ENCODE assay signal across 11 mouse cellular contexts in the genomic region with DNA sequence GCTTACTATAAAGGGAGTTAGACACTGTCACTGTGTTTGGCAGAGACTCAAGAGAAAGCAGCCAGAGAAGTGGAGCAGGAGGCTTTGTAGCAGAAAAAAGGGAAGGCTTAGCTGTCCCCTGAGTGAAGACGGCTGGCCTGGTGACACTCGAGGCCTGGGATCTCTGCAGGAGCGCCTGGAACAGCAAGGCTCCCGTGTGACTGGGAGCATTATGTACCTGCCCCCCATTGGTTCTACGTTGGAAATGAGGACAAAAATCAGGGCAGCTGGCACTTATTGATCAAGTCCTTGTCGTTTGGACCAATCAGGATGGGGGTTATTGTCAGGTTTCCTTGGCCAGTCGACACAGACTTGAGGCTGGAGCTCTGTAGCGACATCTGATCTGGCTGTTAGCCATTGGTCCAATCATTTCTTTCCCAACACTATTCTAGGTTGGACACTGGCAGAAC.
DNase-seq lines count a peak whose midpoint lies in the region; ATAC-seq lines count a peak whose summit lies in the region.
"Had no signal": no experiment of that assay in that cellular context is flagged by ENCODE, and none has a peak within 500 bp of the region (broad histone marks: within the 10 kb centered on the region; RNA-seq: fewer than 3 reads in every experiment).

No protein-coding gene starts in this region.

- H3K9me3 ChIP-seq in lung, embryonic 16.5 days (ENCODE audit: control insufficient read depth, low read length): no peaks in the 10 kb centered on the region
- H3K9me3 ChIP-seq in limb, embryonic 10.5 days (replicated peaks): no peaks in the 10 kb centered on the region
- H3K9me3 ChIP-seq: limb, embryonic 12.5 days; neural tube, embryonic 12.5 days had no signal

- ATAC-seq in lung, embryonic 16.5 days (ENCODE audit: low read depth): peak; percentile 89
- ATAC-seq: Patski had no signal

- WGBS in lung, embryonic 16.5 days: 41% methylated on average over 8 of the region's 8 CpGs
- 74% methylated on average over 8 of the region's 8 CpGs for WGBS in limb, embryonic 10.5 days

- peaks cover 8% of the 10 kb centered on the region; the same call in 1 of the 2 replicates for H3K4me1 ChIP-seq in lung, embryonic 16.5 days (replicated peaks; ENCODE audit: control insufficient read depth, insufficient read depth, low read length)
- no peaks in the 10 kb centered on the region for H3K4me1 ChIP-seq in limb, embryonic 10.5 days
- H3K4me1 ChIP-seq: limb, embryonic 12.5 days; neural tube, embryonic 12.5 days had no signal

- H3K36me3 ChIP-seq in lung, embryonic 16.5 days (ENCODE audit: control insufficient read depth, insufficient read depth, low read length): no peaks in the 10 kb centered on the region
- no peaks in the 10 kb centered on the region for H3K36me3 ChIP-seq in limb, embryonic 10.5 days
- H3K36me3 ChIP-seq: limb, embryonic 12.5 days; neural tube, embryonic 12.5 days had no signal

- no peak overlapping the region for H3K9ac ChIP-seq in lung, embryonic 16.5 days (ENCODE audit: low read length)
- H3K9ac ChIP-seq: hindbrain, embryonic 14.5 days; limb, embryonic 12.5 days; neural tube, embryonic 12.5 days had no signal

- no peak overlapping the region for H3K4me3 ChIP-seq in lung, embryonic 16.5 days (ENCODE audit: low read length)
- no peak overlapping the region for H3K4me3 ChIP-seq in limb, embryonic 10.5 days
- H3K4me3 ChIP-seq: limb, embryonic 12.5 days; neural tube, embryonic 12.5 days had no signal

- H3K27me3 ChIP-seq in lung, embryonic 16.5 days (ENCODE audit: control insufficient read depth, insufficient read depth, low read depth, low read length): no peaks in the 10 kb centered on the region
- no peaks in the 10 kb centered on the region for H3K27me3 ChIP-seq in limb, embryonic 10.5 days (ENCODE audit: low read depth, poor library complexity, severe bottlenecking)
- H3K27me3 ChIP-seq: limb, embryonic 12.5 days; neural tube, embryonic 12.5 days had no signal

- H3K4me2 ChIP-seq in lung, embryonic 16.5 days (ENCODE audit: low read depth, low read length): no peak overlapping the region
- H3K4me2 ChIP-seq: hindbrain, embryonic 14.5 days; limb, embryonic 12.5 days; neural tube, embryonic 12.5 days had no signal

- peak; percentile 19 for DNase-seq in layer of hippocampus, adult 11-12 months (ENCODE audit: low spot score)
- no peak for DNase-seq in layer of hippocampus, postnatal 36 days
- DNase-seq in cerebellum, adult 11-12 months: peak; percentile 70
- peak; percentile 12 to 26 for DNase-seq in cerebellum, postnatal 14 days
- DNase-seq in limb, embryonic 10.5 days (ENCODE audit: low spot score): no peak
- no peak for DNase-seq in spleen, postnatal 10 days (ENCODE audit: low spot score in 2 of 2)

- peak overlapping the region; percentile 32; the same call in 1 of the 2 replicates for H3K27ac ChIP-seq in lung, embryonic 16.5 days (ENCODE audit: low read length)
- H3K27ac ChIP-seq in limb, embryonic 10.5 days: no peak overlapping the region
- H3K27ac ChIP-seq: hindbrain, embryonic 14.5 days; limb, embryonic 12.5 days; neural tube, embryonic 12.5 days had no signal

Comparison
In these comparisons a context has a peak if more than half of its experiments do, and no peak if none do; other contexts are left out.
1. DNase-seq: peak in layer of hippocampus, adult 11-12 months (single experiment), cerebellum, adult 11-12 months (single experiment) and cerebellum, postnatal 14 days (2 of 2); none in layer of hippocampus, postnatal 36 days (0 of 2), limb, embryonic 10.5 days (single experiment) and spleen, postnatal 10 days (0 of 2).